Mouse (Mus musculus): ENCODE data around the gene Rasl10a. TPM values are rescaled to one million over a fixed set of nuclear protein-coding genes. Genes with fewer than 3 reads are reported as not detected.
"Not testable (repeated sequence)": the region's sequence is repeated elsewhere in the genome, so short reads cannot be mapped to it uniquely, and the experiment has no call there.

The Rasl10a gene
- polyA plus RNA-seq, 1 experiment, result 6.9 TPM

DNA sequence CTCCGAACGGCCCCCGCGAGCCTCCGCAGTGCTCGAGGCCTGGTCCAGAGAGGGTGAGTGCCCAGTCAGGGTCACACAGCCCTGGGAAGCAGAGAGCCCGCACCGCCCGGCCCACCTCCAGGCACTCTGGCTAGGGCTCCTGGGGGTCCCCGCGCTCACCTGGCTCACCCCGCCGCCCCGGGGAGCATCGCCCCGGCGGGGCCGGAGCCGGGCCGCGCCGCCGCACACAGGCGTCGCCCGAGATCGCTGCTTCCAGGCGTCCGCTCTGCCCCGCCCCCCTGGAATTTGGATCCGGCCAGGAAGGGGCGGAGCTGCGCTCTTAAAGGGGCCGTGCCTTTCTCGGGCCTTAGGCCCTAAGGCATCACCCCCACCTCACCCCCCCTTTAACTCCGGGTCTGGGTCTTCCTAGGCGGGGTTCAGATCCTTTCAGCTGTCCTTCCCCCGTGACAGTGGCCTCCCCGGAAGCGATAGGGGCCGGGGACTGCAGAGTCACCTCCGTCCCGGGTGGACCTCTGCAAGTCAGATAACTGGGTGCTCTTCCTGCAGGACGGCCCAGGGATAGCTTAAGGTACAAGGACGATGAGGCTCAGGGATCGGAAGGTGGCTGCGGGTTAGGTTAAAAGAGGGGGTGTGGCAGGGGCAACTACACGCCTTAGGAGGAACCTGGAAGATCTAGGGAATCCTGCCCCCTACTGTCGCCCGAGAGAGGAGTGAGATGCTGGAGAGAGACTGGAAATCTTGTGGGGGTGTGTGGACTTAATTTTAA, 7.3 kb downstream of the Rasl10a start, which contains the start of gene Gas2l1:
TSS of gene Gas2l1 (minus strand) at position 272 of the 766 bp plus-strand sequence.
- H3K4me1 ChIP-seq (ENCODE audit: control insufficient read depth, insufficient read depth, low read length), result peaks cover 21% of the 10 kb centered on the region
- DNase-seq, result peak; percentile 91
- H3K4me3 ChIP-seq (replicated peaks; ENCODE audit: extremely low read depth, low read depth, low read length), result peak within 1 kb of the TSS; percentile 83
- TF ChIP-seq POLR2A (IDR thresholded peaks at IDR 0.05; ENCODE audit: borderline replicate concordance, extremely low read depth, low read depth, low read length) (0 out of 2 replicates have a peak, but pooled peaks have one; percentile 1), CTCF (IDR thresholded peaks at IDR 0.05; ENCODE audit: insufficient read depth, low read length) (peak; percentile 69)
- 1% methylated on average over 49 of the region's 50 CpGs for WGBS

- no peak for DNase-seq
- peaks cover 21% of the 10 kb centered on the region for H3K4me1 ChIP-seq (ENCODE audit: control insufficient read depth, insufficient read depth, low read length)
- TF ChIP-seq POLR2A (IDR thresholded peaks at IDR 0.05; ENCODE audit: borderline replicate concordance, extremely low read depth, low read depth, low read length) (no peak), CTCF (IDR thresholded peaks at IDR 0.05; ENCODE audit: insufficient read depth, low read length) (no peak)
- no peak overlapping the region for H3K4me3 ChIP-seq (replicated peaks; ENCODE audit: extremely low read depth, low read depth, low read length)
Measured at GRCm38 (mm10) chr11:5067063-5067462, 9.1 kb downstream of the Rasl10a start.

- WGBS, result 66% methylated on average over 9 of the region's 9 CpGs
Measured at GRCm38 (mm10) chr11:5068126-5068971, 10.4 kb downstream of the Rasl10a start.

DNA sequence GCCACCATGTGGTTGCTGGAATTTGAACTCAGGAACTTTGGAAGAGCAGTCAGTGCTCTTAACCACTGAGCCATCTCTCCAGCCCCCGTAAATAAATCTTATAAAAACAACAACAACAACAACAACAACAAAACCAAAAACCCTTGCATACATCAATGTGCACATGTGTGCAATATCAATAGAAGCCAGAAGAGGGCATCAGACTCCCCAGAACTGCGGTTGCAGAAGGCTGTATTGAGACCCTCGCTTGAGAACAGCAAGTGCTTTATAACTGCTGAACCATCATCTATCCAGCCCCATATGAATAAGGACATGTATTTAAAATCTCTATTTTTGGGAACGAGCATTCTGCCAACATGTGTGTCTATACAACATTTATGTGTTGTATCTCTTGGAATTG, 17.0 kb downstream of the Rasl10a start:
- TF ChIP-seq CTCF (IDR thresholded peaks at IDR 0.05; ENCODE audit: insufficient read depth, low read length) (peak; percentile 17; the same call in 1 of the 2 replicates), POLR2A (IDR thresholded peaks at IDR 0.05; ENCODE audit: borderline replicate concordance, extremely low read depth, low read depth, low read length) (no peak)
- 66% methylated on average over 4 of the region's 4 CpGs for WGBS
- Histone ChIP-seq H3K4me3 (replicated peaks; ENCODE audit: extremely low read depth, low read depth, low read length) (no peak overlapping the region), H3K4me1 (ENCODE audit: control insufficient read depth, insufficient read depth, low read length) (no peaks in the 10 kb centered on the region)
- DNase-seq, result no peak

More at GRCm38 (mm10) chr11:5068126-5068971, 10.4 kb downstream of the Rasl10a start:
- TF ChIP-seq POLR2A (IDR thresholded peaks at IDR 0.05; ENCODE audit: borderline replicate concordance, extremely low read depth, low read depth, low read length), result no peak
- TF ChIP-seq CTCF (IDR thresholded peaks at IDR 0.05; ENCODE audit: insufficient read depth, low read length), result no peak
- Histone ChIP-seq H3K4me1 (ENCODE audit: control insufficient read depth, insufficient read depth, low read length) (peaks cover 10% of the 10 kb centered on the region), H3K4me3 (replicated peaks; ENCODE audit: extremely low read depth, low read depth, low read length) (no peak overlapping the region)
- no peak for DNase-seq

- DNase-seq, result no peak
- TF ChIP-seq POLR2A (IDR thresholded peaks at IDR 0.05; ENCODE audit: borderline replicate concordance, extremely low read depth, low read depth, low read length) (no peak), CTCF (IDR thresholded peaks at IDR 0.05; ENCODE audit: insufficient read depth, low read length) (no peak)
- no peak overlapping the region for H3K4me3 ChIP-seq (replicated peaks; ENCODE audit: extremely low read depth, low read depth, low read length)
- no peaks in the 10 kb centered on the region for H3K4me1 ChIP-seq (ENCODE audit: control insufficient read depth, insufficient read depth, low read length)
Measured at GRCm38 (mm10) chr11:5075760-5076159, 17.8 kb downstream of the Rasl10a start.

DNA sequence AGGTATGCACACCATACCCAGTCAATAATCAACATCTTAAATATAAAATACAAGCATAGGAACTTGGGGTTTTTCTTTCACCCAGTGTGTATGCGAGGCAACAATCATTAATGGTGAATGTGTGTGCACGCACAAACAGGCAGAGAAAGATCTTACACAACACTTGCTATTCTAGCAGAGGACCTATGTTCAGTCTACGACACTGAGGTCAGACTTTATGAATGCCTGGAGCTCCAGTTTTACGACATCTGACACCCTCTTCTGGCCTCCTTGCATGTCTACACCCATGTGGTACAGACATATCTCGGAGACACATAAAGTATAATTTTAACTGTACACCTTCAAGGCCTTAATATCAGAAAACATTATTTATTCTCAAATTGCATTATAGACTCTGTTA, 18.9 kb downstream of the Rasl10a start:
- not testable (repeated sequence) for H3K4me3 ChIP-seq (replicated peaks; ENCODE audit: extremely low read depth, low read depth, low read length); H3K4me1 ChIP-seq (ENCODE audit: control insufficient read depth, insufficient read depth, low read length); DNase-seq
- WGBS, result 86% methylated on average over 4 of the region's 5 CpGs

DNA sequence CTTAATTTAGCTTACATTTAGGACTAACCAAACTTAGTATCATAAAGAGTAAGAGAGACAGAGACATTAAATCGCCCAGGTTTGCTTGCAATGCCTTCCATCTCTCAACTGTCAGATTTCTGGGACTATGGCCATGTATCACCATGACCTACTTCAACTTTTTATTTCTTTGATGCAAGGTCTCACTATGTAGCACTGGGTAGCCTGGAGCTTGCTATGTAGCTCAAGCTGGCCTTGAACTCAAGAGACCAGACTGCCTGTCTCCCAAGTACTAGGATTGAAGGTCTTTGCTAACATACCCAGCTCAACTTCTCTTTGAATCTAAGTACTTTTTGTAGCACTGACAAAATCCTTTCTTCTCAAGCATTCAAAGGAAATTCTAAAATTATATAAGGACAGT, 31.2 kb downstream of the Rasl10a start:
- DNase-seq, result no peak
- 95% methylated on average over 1 of the region's 1 CpGs for WGBS
- no peak overlapping the region for H3K4me3 ChIP-seq (replicated peaks; ENCODE audit: extremely low read depth, low read depth, low read length)
- no peak for TF ChIP-seq CTCF (IDR thresholded peaks at IDR 0.05; ENCODE audit: insufficient read depth, low read length)
- no peak for TF ChIP-seq POLR2A (IDR thresholded peaks at IDR 0.05; ENCODE audit: borderline replicate concordance, extremely low read depth, low read depth, low read length)
- peaks cover 4% of the 10 kb centered on the region for H3K4me1 ChIP-seq (ENCODE audit: control insufficient read depth, insufficient read depth, low read length)

- peak; percentile 23; the same call in 1 of the 2 replicates for TF ChIP-seq CTCF (IDR thresholded peaks at IDR 0.05; ENCODE audit: insufficient read depth, low read length)
- no peak for TF ChIP-seq POLR2A (IDR thresholded peaks at IDR 0.05; ENCODE audit: borderline replicate concordance, extremely low read depth, low read depth, low read length)
- WGBS, result 40% methylated on average over 2 of the region's 2 CpGs
- no peak overlapping the region for H3K4me3 ChIP-seq (replicated peaks; ENCODE audit: extremely low read depth, low read depth, low read length)
- no peak for DNase-seq
- peaks cover 9% of the 10 kb centered on the region for H3K4me1 ChIP-seq (ENCODE audit: control insufficient read depth, insufficient read depth, low read length)
Measured at GRCm38 (mm10) chr11:5091706-5092105, 33.8 kb downstream of the Rasl10a start.

DNA sequence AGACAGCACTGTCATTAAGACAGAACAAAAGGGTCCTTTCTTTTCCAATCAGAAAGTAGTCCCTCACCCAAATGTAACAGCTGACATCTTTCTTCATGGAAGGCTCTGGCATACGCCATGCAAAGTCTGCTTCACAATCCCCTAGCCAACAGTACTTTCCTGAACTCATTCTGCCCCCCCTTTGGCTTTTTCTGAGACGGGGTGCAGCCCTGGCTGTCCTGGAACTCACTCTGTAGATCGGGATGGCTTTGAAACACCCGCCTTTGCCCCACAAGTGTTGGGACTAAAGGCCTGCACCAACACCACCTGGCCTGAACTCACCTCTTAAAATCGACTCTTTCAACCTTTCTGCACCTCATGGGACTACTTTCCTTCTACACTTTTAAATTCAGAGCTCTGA, 37.9 kb downstream of the Rasl10a start:
- Histone ChIP-seq H3K4me1 (ENCODE audit: control insufficient read depth, insufficient read depth, low read length) (peaks cover 9% of the 10 kb centered on the region), H3K4me3 (replicated peaks; ENCODE audit: extremely low read depth, low read depth, low read length) (no peak overlapping the region)
- no peak for DNase-seq
- TF ChIP-seq POLR2A (IDR thresholded peaks at IDR 0.05; ENCODE audit: borderline replicate concordance, extremely low read depth, low read depth, low read length) (no peak), CTCF (IDR thresholded peaks at IDR 0.05; ENCODE audit: insufficient read depth, low read length) (no peak)
- WGBS, result 34% methylated on average over 5 of the region's 5 CpGs

Data from lung, adult 2 months (tissue).